Mouse (Mus musculus) MEL (cell line): ENCODE data around the gene Chrna1. TPM values are rescaled to one million over a fixed set of nuclear protein-coding genes. Genes with fewer than 3 reads are reported as not detected.

ENCODE experiments used
- DNase-seq: peaks from one replicate; pipeline ENCODE4 v3.0.0; 2011; ENCODE audit warnings: low read depth, low spot score
- H3K27ac ChIP-seq: 2 replicates; pipeline ENCODE4 v1.5.1; 2012; ENCODE audit warnings: low read depth, mild to moderate bottlenecking, control low read depth, low read length, moderate library complexity; ENCODE audit not compliant: control insufficient read depth
- H3K27me3 ChIP-seq, 2 experiments: fragments of 150-350 bp in 1 of 2; sonication (generic) in 1 of 2; 2 replicates each; pipeline ENCODE4 v1.6.1; 2012; ENCODE audit warnings: low read length in 2 of 2, mild to moderate bottlenecking in 2 of 2, improper control_type of control experiment in 1 of 2, moderate library complexity in 1 of 2; ENCODE audit not compliant: insufficient read depth in 2 of 2, control insufficient read depth in 1 of 2
- H3K36me3 ChIP-seq, 2 experiments: 2 replicates each; pipeline ENCODE4 v1.6.1; 2012 to 2014; ENCODE audit warnings: low read length in 2 of 2, improper control_type of control experiment in 1 of 2, inconsistent platforms in 1 of 2, mild to moderate bottlenecking in 1 of 2; ENCODE audit not compliant: insufficient read depth in 2 of 2, control insufficient read depth in 1 of 2
- H3K4me1 ChIP-seq, 2 experiments: fragments of 150-350 bp in 1 of 2; sonication (generic) in 1 of 2; 2 replicates each; pipeline ENCODE4 v1.6.1; 2012; ENCODE audit warnings: low read length in 2 of 2, improper control_type of control experiment in 1 of 2, mild to moderate bottlenecking in 1 of 2; ENCODE audit not compliant: insufficient read depth in 2 of 2, control insufficient read depth in 1 of 2
- H3K4me3 ChIP-seq, 2 experiments: fragments of 150-350 bp in 1 of 2; sonication (generic) in 1 of 2; 2 replicates each; pipeline ENCODE4 v1.5.1; 2012; ENCODE audit warnings: low read depth in 2 of 2, low read length in 2 of 2, mild to moderate bottlenecking in 2 of 2, moderate library complexity in 2 of 2, control low read depth in 1 of 2, improper control_type of control experiment in 1 of 2; ENCODE audit not compliant: control insufficient read depth in 1 of 2, insufficient read depth in 1 of 2
- H3K79me2 ChIP-seq: 2 replicates; pipeline ENCODE4 v1.6.1; 2012; ENCODE audit warnings: mild to moderate bottlenecking, low read length, moderate library complexity; ENCODE audit not compliant: control insufficient read depth, poor library complexity, insufficient read depth
- H3K9ac ChIP-seq: 2 replicates; pipeline ENCODE4 v1.6.1; 2012; ENCODE audit warnings: low read depth, mild to moderate bottlenecking, control low read depth, low read length, moderate library complexity; ENCODE audit not compliant: control insufficient read depth, poor library complexity, severe bottlenecking
- H3K9me3 ChIP-seq: fragments of 150-350 bp; sonication (generic); replicated peaks from 2 replicates; pipeline ENCODE4 v1.6.1; 2012; ENCODE audit warnings: mild to moderate bottlenecking, low read length, improper control_type of control experiment, moderate library complexity; ENCODE audit not compliant: insufficient read depth
- CHD2 ChIP-seq: IDR thresholded peaks from 2 replicates; pipeline ENCODE4 v1.6.1; 2011; ENCODE audit warnings: low read length, improper control_type of control experiment
- ELF1 ChIP-seq: IDR thresholded peaks from 2 replicates; pipeline ENCODE4 v1.6.1; 2014; ENCODE audit warnings: low read depth, mild to moderate bottlenecking, inconsistent platforms, low read length, improper control_type of control experiment, moderate library complexity
- EP300 ChIP-seq, 2 experiments: IDR thresholded peaks; 2 replicates each; pipeline ENCODE4 v1.6.1; 2011; ENCODE audit warnings: improper control_type of control experiment in 2 of 2, low read length in 2 of 2, low read depth in 1 of 2, mild to moderate bottlenecking in 1 of 2
- ETS1 ChIP-seq: IDR thresholded peaks from 2 replicates; pipeline ENCODE4 v1.6.1; 2012; ENCODE audit warnings: low read depth, mild to moderate bottlenecking, inconsistent platforms, low read length, improper control_type of control experiment, moderate library complexity
- GABPA ChIP-seq: IDR thresholded peaks from 2 replicates; pipeline ENCODE4 v1.6.1; 2012; ENCODE audit warnings: low read depth, mild to moderate bottlenecking, inconsistent platforms, low read length, improper control_type of control experiment, moderate library complexity
- GATA1 ChIP-seq: IDR thresholded peaks from 2 replicates; pipeline ENCODE4 v1.6.1; 2011; ENCODE audit warnings: low read depth, low read length, improper control_type of control experiment
- HCFC1 ChIP-seq: IDR thresholded peaks from 2 replicates; pipeline ENCODE4 v1.6.1; 2012; ENCODE audit warnings: low read depth, mild to moderate bottlenecking, inconsistent platforms, low read length, improper control_type of control experiment, moderate library complexity
- JUND ChIP-seq: IDR thresholded peaks from 2 replicates; pipeline ENCODE4 v1.6.1; 2011; ENCODE audit warnings: low read depth, mild to moderate bottlenecking, improper control_type of control experiment, low read length
- MAX ChIP-seq: IDR thresholded peaks from 2 replicates; pipeline ENCODE4 v1.6.1; 2011; ENCODE audit warnings: low read length, improper control_type of control experiment
- MAZ ChIP-seq: IDR thresholded peaks from 2 replicates; pipeline ENCODE4 v1.6.1; 2012; ENCODE audit warnings: low read depth, mild to moderate bottlenecking, inconsistent platforms, low read length, improper control_type of control experiment
- MEF2A ChIP-seq: IDR thresholded peaks from 2 replicates; pipeline ENCODE4 v1.6.1; 2014; ENCODE audit warnings: low read depth, mild to moderate bottlenecking, inconsistent platforms, low read length, improper control_type of control experiment; ENCODE audit not compliant: poor library complexity, insufficient replicate concordance, severe bottlenecking; ENCODE audit errors: extremely low read depth
- MXI1 ChIP-seq: IDR thresholded peaks from 2 replicates; pipeline ENCODE4 v1.6.1; 2011; ENCODE audit warnings: mild to moderate bottlenecking, low read depth, low read length, improper control_type of control experiment
- MYB ChIP-seq: IDR thresholded peaks from 2 replicates; pipeline ENCODE4 v1.6.1; 2011; ENCODE audit warnings: mild to moderate bottlenecking, low read depth, low read length, improper control_type of control experiment
- MYC ChIP-seq: IDR thresholded peaks from 2 replicates; pipeline ENCODE4 v1.6.1; 2011; ENCODE audit warnings: low read depth, mild to moderate bottlenecking, low read length, improper control_type of control experiment, moderate library complexity
- NELFE ChIP-seq: IDR thresholded peaks from 2 replicates; pipeline ENCODE4 v1.6.1; 2011; ENCODE audit warnings: low read depth, low read length, improper control_type of control experiment
- POLR2AphosphoS5 ChIP-seq: IDR thresholded peaks from 2 replicates; pipeline ENCODE4 v1.6.1; 2012; ENCODE audit warnings: low read depth, borderline replicate concordance, mild to moderate bottlenecking, inconsistent platforms, low read length, moderate library complexity, mixed read lengths
- SIN3A ChIP-seq: IDR thresholded peaks from 2 replicates; pipeline ENCODE4 v1.6.1; 2012; ENCODE audit warnings: low read length, improper control_type of control experiment, inconsistent platforms
- TAL1 ChIP-seq: IDR thresholded peaks from 2 replicates; pipeline ENCODE4 v1.6.1; 2012; ENCODE audit warnings: mild to moderate bottlenecking, inconsistent platforms, low read length, moderate library complexity, mixed read lengths
- TBP ChIP-seq: IDR thresholded peaks from 2 replicates; pipeline ENCODE4 v1.8.0; 2011; ENCODE audit warnings: low read depth, low read length, improper control_type of control experiment
- TCF12 ChIP-seq: IDR thresholded peaks from 2 replicates; pipeline ENCODE4 v1.6.1; 2014; ENCODE audit warnings: low read depth, mild to moderate bottlenecking, inconsistent platforms, low read length, improper control_type of control experiment, moderate library complexity
- ZC3H11A ChIP-seq: IDR thresholded peaks from 2 replicates; pipeline ENCODE4 v1.6.1; 2012; ENCODE audit warnings: low read depth, mild to moderate bottlenecking, inconsistent platforms, low read length, improper control_type of control experiment
- ZKSCAN1 ChIP-seq: IDR thresholded peaks from 2 replicates; pipeline ENCODE4 v1.6.1; 2012; ENCODE audit warnings: low read depth, mild to moderate bottlenecking, inconsistent platforms, low read length, improper control_type of control experiment, moderate library complexity
- ZNF384 ChIP-seq: IDR thresholded peaks from 2 replicates; pipeline ENCODE4 v1.6.1; 2012; ENCODE audit warnings: low read depth, mild to moderate bottlenecking, inconsistent platforms, low read length, improper control_type of control experiment
- polyA plus RNA-seq, 2 experiments: library from polyadenylated mRNA; stranded (reverse) in 1 of 2; unstranded in 1 of 2; fragments of >175 nt in 1 of 2; fragments of >200 nt in 1 of 2; gene quantifications; 2 replicates each; pipeline versions ENCODE4 v1.2.1 to v1.2.4; 2012; ENCODE audit warnings: low replicate concordance in 2 of 2, low read depth in 1 of 2; ENCODE audit not compliant: insufficient read length in 2 of 2, insufficient read depth in 1 of 2, missing spikeins in 1 of 2
- total RNA-seq: library from RNA; depleted of rRNA; stranded (reverse); fragments of 300-350 nt; gene quantifications from 2 replicates; pipeline ENCODE4 v1.2.3, GENCODE M21; 2012

The Chrna1 gene
- total and polyA plus RNA-seq, 3 experiments, result 0.12 TPM; not detected in 2

DNA sequence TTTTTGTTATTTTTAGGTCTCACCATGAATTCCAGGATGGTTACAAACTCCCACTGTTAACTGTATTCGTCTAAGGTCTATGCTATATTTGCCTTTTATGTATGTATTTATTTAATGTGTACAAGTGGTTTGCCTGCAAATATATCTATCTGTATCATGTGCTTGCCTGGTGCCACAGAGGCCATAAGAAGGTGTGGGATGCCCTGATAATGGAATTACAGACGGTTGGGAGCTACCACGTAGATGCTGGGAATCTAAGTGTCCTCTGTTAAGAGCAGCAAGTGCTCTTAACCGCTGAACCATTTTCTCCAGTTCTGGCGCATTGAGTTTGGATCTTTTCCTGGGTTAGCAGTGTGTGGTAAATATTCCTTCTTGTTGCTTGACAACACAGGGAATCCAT lies 49.7 kb downstream of the Chrna1 start:
- no peak for TF ChIP-seq ZKSCAN1
- no peak for TF ChIP-seq MAX
- no peak for TF ChIP-seq ZC3H11A
- no peak for TF ChIP-seq MAZ
- no peak for TF ChIP-seq NELFE
- no peak for TF ChIP-seq MYC
- TF ChIP-seq ELF1, result no peak
- no peak for TF ChIP-seq POLR2AphosphoS5
- TF ChIP-seq EP300 (IDR thresholded peaks at IDR 0.05; ENCODE audit: low read depth in 1 of 2, low read length in 2 of 2), result peak in 1 of 2 experiments; percentile 62; a peak in 3 of 4 replicates
- peak; percentile 18; the same call in 1 of the 2 replicates for TF ChIP-seq GATA1
- no peak for TF ChIP-seq MYB
- TF ChIP-seq GABPA, result no peak
- TF ChIP-seq TCF12, result peak; percentile 28; the same call in 1 of the 2 replicates
- TF ChIP-seq MEF2A, result no peak
- TF ChIP-seq TAL1, result peak; percentile 40
- no peak for TF ChIP-seq ETS1
- TF ChIP-seq JUND, result no peak
- no peak for TF ChIP-seq ZNF384
- no peak for TF ChIP-seq MXI1
- TF ChIP-seq, all 39 proteins: peak for 4
- peaks cover 7 to 16% of the 10 kb centered on the region in 2 experiments for H3K4me1 ChIP-seq
- H3K27ac ChIP-seq, result no peak overlapping the region

DNA sequence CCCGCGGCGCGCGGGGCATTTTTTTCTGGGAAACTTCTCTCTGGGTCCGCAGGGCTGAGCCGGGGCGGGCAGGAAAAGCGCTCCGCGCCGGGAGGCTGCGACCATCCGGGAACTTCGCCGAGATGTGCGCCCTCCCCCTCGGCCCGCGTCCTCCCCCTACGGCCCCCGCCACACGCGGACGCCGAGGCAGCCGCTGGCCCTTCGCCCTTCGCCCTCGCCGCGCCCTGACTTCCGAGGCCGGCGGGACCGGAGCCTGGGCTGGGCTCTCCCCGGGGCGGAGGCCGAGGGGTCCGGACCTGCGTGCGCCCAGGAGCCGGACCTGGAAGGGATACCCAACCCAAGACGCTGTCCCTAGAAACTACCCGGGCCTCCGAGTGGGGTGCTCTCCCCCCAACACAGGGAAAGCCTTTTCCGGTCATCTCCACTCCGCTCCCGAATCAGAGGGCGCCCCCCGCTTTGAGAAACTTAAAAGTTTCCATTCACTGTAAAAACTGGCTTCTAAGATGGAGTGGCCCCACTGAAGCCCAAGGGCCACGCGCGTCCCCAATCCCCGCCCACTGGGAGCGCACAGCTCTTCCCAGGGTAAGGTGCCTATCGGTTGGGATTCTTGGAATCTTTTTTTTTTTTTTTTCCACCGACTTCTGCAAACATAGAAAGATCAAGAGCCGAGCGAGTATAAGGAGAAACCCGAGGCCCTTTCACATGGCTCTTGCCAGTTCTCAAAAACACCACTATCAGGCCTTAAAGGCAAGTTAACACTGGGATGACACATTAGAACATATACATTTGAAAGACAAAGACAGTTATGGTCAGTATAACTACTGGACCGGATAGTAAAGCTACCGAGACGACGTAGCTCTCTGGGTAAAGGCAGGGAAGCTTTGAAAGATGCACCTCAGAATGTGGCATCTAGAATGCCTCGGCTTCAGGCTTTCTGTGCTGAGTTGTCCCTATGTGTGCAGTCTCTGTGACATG lies 50.5 kb downstream of the Chrna1 start, which contains the start of gene Wipf1:
TSS of gene Wipf1 (minus strand) at position 379 of the 975 bp plus-strand sequence.
- Histone ChIP-seq H3K27ac (peak within 1 kb of the TSS; percentile 37), H3K9me3 (no peaks in the 10 kb centered on the region), H3K27me3 (no peaks in the 10 kb centered on the region), H3K9ac (peak within 1 kb of the TSS; percentile 93), H3K36me3 (peaks cover 0 to 6% of the 10 kb centered on the region in 2 experiments; a peak in 2 of 4 replicates), H3K4me1 (peaks cover 7 to 16% of the 10 kb centered on the region in 2 experiments), H3K79me2 (peaks cover 8% of the 10 kb centered on the region)
- TF ChIP-seq MEF2A (no peak), HCFC1 (0 out of 2 replicates have a peak, but pooled peaks have one; percentile 11), TBP (peak; percentile 54; the same call in 1 of the 2 replicates), SIN3A (0 out of 2 replicates have a peak, but pooled peaks have one; percentile 13), NELFE (peak; percentile 41; the same call in 1 of the 2 replicates), CHD2 (no peak)
- TF ChIP-seq, all 39 proteins: peak for 4
- peak; percentile 57 for DNase-seq
- peak within 1 kb of the TSS; percentile 66 to 76 for H3K4me3 ChIP-seq

More for the DNA sequence above, 49.7 kb downstream of the Chrna1 start:
- Histone ChIP-seq H3K9ac (peak overlapping the region; percentile 93; the same call in 1 of the 2 replicates), H3K4me3 (peak overlapping the region in 1 of 2 experiments; percentile 66; a peak in 2 of 4 replicates), H3K9me3 (no peaks in the 10 kb centered on the region), H3K27me3 (no peaks in the 10 kb centered on the region), H3K79me2 (peaks cover 8% of the 10 kb centered on the region), H3K36me3 (peaks cover 0 to 6% of the 10 kb centered on the region in 2 experiments; a peak in 2 of 4 replicates)
- peak; percentile 36 for DNase-seq
